Mouse (Mus musculus) kidney, adult 2 months (tissue): ENCODE measurements at regions not wholly inside any gene's neighbourhood (a gene's known extent, or its start where the extent isn't known, plus 50 kb on each side); places are given as distances from the start of the nearest gene placed in this dataset.

Experiments
- CTCF ChIP-seq: fragments of 200-500 bp; conservative IDR thresholded peaks from 2 replicates; pipeline ENCODE4 v1.5.1; 2011; ENCODE audit warnings: low read depth, mild to moderate bottlenecking, control low read depth, low read length, moderate library complexity, mixed read lengths; ENCODE audit not compliant: insufficient read depth, insufficient read length
- POLR2A ChIP-seq: fragments of 200-500 bp; IDR thresholded peaks from one replicate; pipeline ENCODE4 v1.6.1; 2011; ENCODE audit warnings: low read depth, low read length, control low read depth

DNA sequence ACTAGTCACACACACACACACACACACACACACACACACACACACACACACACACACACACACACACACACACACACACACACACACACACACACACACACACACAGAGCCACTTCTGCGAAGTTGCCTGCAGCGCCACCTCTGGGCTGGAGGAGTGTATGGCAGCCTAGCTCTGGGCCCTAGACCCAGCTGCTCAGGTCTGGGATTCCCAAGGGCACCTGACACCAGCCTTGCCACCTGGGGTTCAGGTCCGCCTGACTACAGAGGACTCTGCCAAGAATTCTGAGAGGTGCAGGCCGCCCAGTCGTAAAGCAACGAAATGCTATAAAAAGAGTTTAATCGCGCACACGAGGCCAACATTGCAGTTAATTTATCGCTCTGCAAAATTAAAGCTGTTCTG is 163.8 kb downstream of the Kif26a start:
- TF ChIP-seq POLR2A (no peak), CTCF (peak; percentile 55)
